Comparison of ENCODE assay signal across 18 mouse cellular contexts in genomic region chr5:125572011-125572410, GRCm38 (mm10). TPM values are rescaled to one million over a fixed set of nuclear protein-coding genes. Genes with fewer than 3 reads are reported as not detected.
"Had no signal": no experiment of that assay in that cellular context is flagged by ENCODE, and none has a peak within 500 bp of the region (broad histone marks: within the 10 kb centered on the region; RNA-seq: fewer than 3 reads in every experiment).

No protein-coding gene starts in this region.

- H3K27ac ChIP-seq: liver, embryonic 15.5 days; lung, embryonic 15.5 days; macrophage; midbrain, embryonic 12.5 days; midbrain, embryonic 15.5 days; neural tube, embryonic 12.5 days had no signal

- H3K36me3 ChIP-seq: liver, embryonic 15.5 days; lung, embryonic 15.5 days; midbrain, embryonic 12.5 days; midbrain, embryonic 15.5 days; neural tube, embryonic 12.5 days had no signal

- H3K27me3 ChIP-seq: liver, embryonic 15.5 days; lung, embryonic 15.5 days; megakaryocyte, embryonic 14.5 days; midbrain, embryonic 12.5 days; midbrain, embryonic 15.5 days; neural tube, embryonic 12.5 days had no signal

- H3K4me1 ChIP-seq: liver, embryonic 15.5 days; lung, embryonic 15.5 days; megakaryocyte, embryonic 14.5 days had no signal

- ATAC-seq: liver, postnatal 0 days; lung, postnatal 0 days; midbrain, embryonic 15.5 days had no signal

- H3K9ac ChIP-seq: liver, embryonic 15.5 days; liver, postnatal 0 days; lung, embryonic 15.5 days; midbrain, embryonic 12.5 days; midbrain, embryonic 15.5 days; neural tube, embryonic 12.5 days had no signal

- H3K9me3 ChIP-seq: liver, embryonic 15.5 days; lung, embryonic 15.5 days; midbrain, embryonic 12.5 days; midbrain, embryonic 15.5 days; neural tube, embryonic 12.5 days had no signal

- H3K4me2 ChIP-seq: liver, embryonic 15.5 days; lung, embryonic 15.5 days; midbrain, embryonic 12.5 days; midbrain, embryonic 15.5 days; neural tube, embryonic 12.5 days had no signal

- H3K4me3 ChIP-seq: liver, embryonic 15.5 days; lung, embryonic 15.5 days; megakaryocyte, embryonic 14.5 days; midbrain, embryonic 12.5 days; midbrain, embryonic 15.5 days; neural tube, embryonic 12.5 days had no signal

- DNase-seq: liver, postnatal 0 days; lung, adult 2 months; lung, postnatal 14 days; lung, postnatal 36 days; right cerebral cortex, postnatal 14 days; spleen, adult 18-20 months; thymus, adult 2 months; thymus, postnatal 25 days; thymus, postnatal 4 days had no signal

RNA-seq across cellular contexts. Expression of gene Tmem132b, which starts 40.4 kb away (rescaled TPM):
- total RNA-seq: megakaryocyte progenitor cell, adult 5-6 weeks had no signal
- polyA plus RNA-seq: liver, embryonic 15.5 days; liver, postnatal 0 days; lung, postnatal 0 days; macrophage had no signal
